Mouse (Mus musculus) C2C12 (cell line): ENCODE measurements around the gene Olfr51.

Experiments used
- CTCF ChIP-seq: IDR thresholded peaks from one replicate; pipeline ENCODE4 v1.5.1; 2011; ENCODE audit not compliant: control insufficient read depth, insufficient read depth, insufficient read length
- FOSL1 ChIP-seq: IDR thresholded peaks from one replicate; pipeline ENCODE4 v1.8.0; 2011; ENCODE audit warnings: mild to moderate bottlenecking, low read length; ENCODE audit not compliant: poor library complexity, insufficient read depth, severe bottlenecking
- MAX ChIP-seq: IDR thresholded peaks from one replicate; pipeline ENCODE4 v1.6.1; 2011; ENCODE audit warnings: mild to moderate bottlenecking, control low read depth
- MYOD1 ChIP-seq: IDR thresholded peaks from one replicate; pipeline ENCODE4 v1.6.1; 2011; ENCODE audit warnings: low read depth; ENCODE audit not compliant: control insufficient read depth, insufficient read length

- no peak for TF ChIP-seq MAX
- TF ChIP-seq MYOD1, result no peak
- TF ChIP-seq CTCF, result no peak
- no peak for TF ChIP-seq FOSL1
These were observed 21.7 kb upstream of the Olfr51 start, which contains the start of gene Olfr1377 for GRCm38 (mm10) chr11:50981667-50982066.
